Mouse (Mus musculus): Measurements from ENCODE around the gene Inhba.

Inhba gene

GRCm38 (mm10) chr13:16023070-16024039 is 11.7 kb downstream of the Inhba start:
- DNase-seq (ENCODE audit: low read depth, low spot score) = no peak

GRCm38 (mm10) chr13:16030557-16031057 is 19.0 kb downstream of the Inhba start:
- no peak for DNase-seq (ENCODE audit: low read depth, low spot score)

GRCm38 (mm10) chr13:16032425-16032824 is 20.8 kb downstream of the Inhba start:
- no peak for DNase-seq (ENCODE audit: low read depth, low spot score)

- no peak for DNase-seq (ENCODE audit: low read depth, low spot score)
Observed at GRCm38 (mm10) chr13:16032935-16033592, 21.4 kb downstream of the Inhba start.

GRCm38 (mm10) chr13:16069079-16069478 is 57.4 kb downstream of the Inhba start:
- no peak for DNase-seq (ENCODE audit: low read depth, low spot score)

- DNase-seq (ENCODE audit: low read depth, low spot score) = no peak
Observed at GRCm38 (mm10) chr13:16077276-16077675, 65.6 kb downstream of the Inhba start.

GRCm38 (mm10) chr13:16078216-16078731 is 66.6 kb downstream of the Inhba start:
- no peak for DNase-seq (ENCODE audit: low read depth, low spot score)

- no peak for DNase-seq (ENCODE audit: low read depth, low spot score)
Observed at GRCm38 (mm10) chr13:16080205-16080604, 68.6 kb downstream of the Inhba start.

Measured in A20 (cell line).